Mouse (Mus musculus) limb, embryonic 13.5 days (tissue): ENCODE results near the gene Ier5l. TPM values are rescaled to one million over a fixed set of nuclear protein-coding genes. Genes with fewer than 3 reads are reported as not detected.
A peak's percentile ranks its signal among the peaks of the same experiment; 100 is the strongest.

Source experiments
- ATAC-seq: fragments of 200-750 bp; cut with Nextera tagmentation; 2 replicates; pipeline ENCODE4 v1.8.0; 2017; ENCODE audit warnings: low read depth, moderate number of reproducible peaks, moderate TSS enrichment; ENCODE audit not compliant: low FRiP score
- H3K27ac ChIP-seq: fragments of 300-500 bp; sonication (generic); 2 replicates; pipeline ENCODE4 v1.5.1; 2015; ENCODE audit warnings: inconsistent platforms, mild to moderate bottlenecking, moderate library complexity
- H3K27me3 ChIP-seq: fragments of 300-500 bp; sonication (generic); 2 replicates; pipeline ENCODE4 v1.6.1; 2015; ENCODE audit warnings: mild to moderate bottlenecking, inconsistent platforms
- H3K36me3 ChIP-seq: fragments of 300-500 bp; sonication (generic); 2 replicates; pipeline ENCODE4 v1.6.1; 2015; ENCODE audit warnings: inconsistent platforms, mild to moderate bottlenecking, moderate library complexity
- H3K4me1 ChIP-seq: fragments of 300-500 bp; sonication (generic); 2 replicates; pipeline ENCODE4 v1.6.1; 2015; ENCODE audit warnings: inconsistent platforms
- H3K4me2 ChIP-seq: fragments of 300-500 bp; sonication (generic); replicated peaks from 2 replicates; pipeline ENCODE4 v1.6.1; 2015; ENCODE audit warnings: inconsistent platforms, mild to moderate bottlenecking, moderate library complexity
- H3K4me3 ChIP-seq: fragments of 300-500 bp; sonication (generic); 2 replicates; pipeline ENCODE4 v1.5.1; 2015; ENCODE audit warnings: moderate library complexity, mild to moderate bottlenecking, inconsistent platforms
- H3K9ac ChIP-seq: fragments of 300-500 bp; sonication (generic); 2 replicates; pipeline ENCODE4 v1.6.1; 2015; ENCODE audit warnings: mild to moderate bottlenecking, inconsistent platforms
- H3K9me3 ChIP-seq: fragments of 300-500 bp; sonication (generic); 2 replicates; pipeline ENCODE4 v1.6.1; 2016; ENCODE audit warnings: inconsistent platforms
- WGBS: fragments of 180-500 bp; shearing (Covaris S2); methylation state at CpG from one replicate; pipeline ENCODE4 v1.1.7; 2015; 5-methylcytosine and 5-hydroxymethylcytosine counted together
- polyA plus RNA-seq: library from polyadenylated mRNA; unstranded; fragments of >200 nt; fragmentation: Nextera tagmentation; extraction: Ambion mirVana; gene quantifications from 2 replicates; pipeline ENCODE4 v1.2.1, GENCODE M21; 2015

Gene Ier5l
- polyA plus RNA-seq, 1 experiment from 2014 or later, result 2.9 TPM

DNA sequence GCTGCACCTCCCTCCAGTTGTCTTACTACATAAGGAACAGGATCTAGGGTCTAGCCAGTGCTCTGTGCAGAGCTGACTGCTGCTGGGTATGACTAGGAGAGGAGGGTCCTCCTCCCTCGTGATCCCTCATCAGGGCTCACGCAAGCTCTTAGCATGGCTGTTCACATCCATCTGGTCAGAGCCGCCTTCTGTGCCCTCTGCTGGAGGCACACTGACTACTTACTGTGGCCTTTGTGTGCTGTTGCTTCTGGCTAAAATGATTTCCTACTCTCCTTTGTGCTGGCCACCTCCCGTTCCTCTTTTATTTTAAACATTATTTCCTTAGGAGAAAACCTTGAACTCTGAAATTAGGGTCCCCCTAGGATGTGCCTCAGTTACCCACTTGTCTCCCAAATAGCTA, 37.2 kb downstream of the Ier5l start:
- peaks cover 26% of the 10 kb centered on the region for H3K4me1 ChIP-seq
- ATAC-seq, result no peak
- no peak overlapping the region for H3K4me2 ChIP-seq
- no peak overlapping the region for H3K9ac ChIP-seq
- H3K27me3 ChIP-seq, result no peaks in the 10 kb centered on the region
- H3K27ac ChIP-seq, result no peak overlapping the region
- no peak overlapping the region for H3K4me3 ChIP-seq
- no peaks in the 10 kb centered on the region for H3K9me3 ChIP-seq
- peaks cover 72% of the 10 kb centered on the region for H3K36me3 ChIP-seq
- WGBS, result 81% methylated on average over 4 of the region's 4 CpGs

DNA sequence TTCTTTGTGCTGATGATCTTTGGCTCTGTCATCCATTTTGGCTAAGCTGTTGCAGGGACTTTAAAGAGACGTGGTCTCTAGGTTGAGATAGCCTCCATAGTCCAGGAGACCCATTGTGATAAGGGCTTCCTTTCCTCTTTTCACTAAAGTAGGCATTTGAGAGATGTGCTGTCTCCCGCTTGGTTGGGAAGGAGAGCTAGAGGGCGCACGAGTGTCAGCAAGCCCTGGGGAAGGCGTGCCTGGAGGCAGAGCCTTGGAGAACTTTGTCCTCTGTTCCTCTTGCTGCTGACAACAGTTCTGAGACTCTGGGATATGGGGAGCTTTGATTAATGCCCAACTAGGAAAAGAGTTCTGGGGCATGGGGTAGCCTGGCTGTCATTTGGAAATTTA, 37.9 kb downstream of the Ier5l start:
- WGBS, result 90% methylated on average over 5 of the region's 5 CpGs
- H3K36me3 ChIP-seq, result peaks cover 78% of the 10 kb centered on the region
- no peak overlapping the region for H3K4me3 ChIP-seq
- H3K9me3 ChIP-seq, result no peaks in the 10 kb centered on the region
- no peak for ATAC-seq
- H3K27ac ChIP-seq, result no peak overlapping the region
- no peak overlapping the region for H3K4me2 ChIP-seq
- no peaks in the 10 kb centered on the region for H3K27me3 ChIP-seq
- H3K9ac ChIP-seq, result no peak overlapping the region
- H3K4me1 ChIP-seq, result peaks cover 21% of the 10 kb centered on the region

GRCm38 (mm10) chr2:30435326-30436155, 38.5 kb downstream of the Ier5l start:
- no peak overlapping the region for H3K4me2 ChIP-seq
- H3K9me3 ChIP-seq, result no peaks in the 10 kb centered on the region
- no peaks in the 10 kb centered on the region for H3K27me3 ChIP-seq
- H3K9ac ChIP-seq, result no peak overlapping the region
- peaks cover 15% of the 10 kb centered on the region for H3K4me1 ChIP-seq
- ATAC-seq, result peak; percentile 49; the same call in 1 of the 2 replicates
- H3K36me3 ChIP-seq, result peaks cover 84% of the 10 kb centered on the region
- 57% methylated on average over 5 of the region's 5 CpGs for WGBS
- H3K4me3 ChIP-seq, result no peak overlapping the region
- no peak overlapping the region for H3K27ac ChIP-seq

DNA sequence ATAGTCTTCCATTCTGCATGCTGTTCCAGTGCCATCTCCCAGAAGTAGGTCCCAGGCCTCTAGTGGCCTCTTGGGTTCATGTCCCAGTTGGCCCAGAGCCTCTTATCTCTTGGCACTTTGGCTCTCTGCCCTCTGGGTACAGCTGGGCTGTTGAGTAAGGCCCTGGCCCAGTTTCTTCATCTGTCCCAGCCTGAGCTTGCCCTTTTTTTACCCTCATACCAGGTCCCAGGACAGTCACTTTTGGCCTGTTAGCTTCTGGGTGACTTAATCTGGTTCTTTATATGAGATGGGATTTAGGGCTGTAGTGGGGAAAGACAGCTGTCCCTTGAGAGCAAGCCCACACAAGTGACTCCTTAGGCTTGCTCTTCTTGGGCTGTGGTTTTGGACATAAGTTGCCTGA, 44.9 kb downstream of the Ier5l start:
- Histone ChIP-seq H3K9me3 (no peaks in the 10 kb centered on the region), H3K9ac (no peak overlapping the region), H3K4me2 (no peak overlapping the region), H3K36me3 (peaks cover 84% of the 10 kb centered on the region), H3K27me3 (no peaks in the 10 kb centered on the region), H3K4me1 (no peaks in the 10 kb centered on the region), H3K27ac (no peak overlapping the region), H3K4me3 (no peak overlapping the region)
- ATAC-seq, result no peak

Other genes starting within 250 kb of the Ier5l start
- gene Lrrc8a, start 236.5 kb downstream of the Ier5l start, polyA plus RNA-seq, result 49.1 and 51.6 TPM in 2 replicates
- gene Gm28035, start 233.7 kb downstream of the Ier5l start, polyA plus RNA-seq, result 0.22 TPM in 1 of 2 replicates, not detected in the other
- gene Phyhd1, start 208.0 kb downstream of the Ier5l start, polyA plus RNA-seq, result 4.1 and 4.5 TPM in 2 replicates
- not detected in 2 replicates for gene Gm28038, start 193.2 kb downstream of the Ier5l start, polyA plus RNA-seq
- 30.8 and 32.0 TPM in 2 replicates for gene Dolk, start 187.9 kb downstream of the Ier5l start, polyA plus RNA-seq
- 33.7 and 41.2 TPM in 2 replicates for gene Nup188, start 187.8 kb downstream of the Ier5l start, polyA plus RNA-seq
- 82.7 and 85.0 TPM in 2 replicates for gene Sh3glb2, start 114.9 kb downstream of the Ier5l start, polyA plus RNA-seq
- 24.3 and 26.6 TPM in 2 replicates for gene Miga2, start 110.0 kb downstream of the Ier5l start, polyA plus RNA-seq
- 33.1 and 33.5 TPM in 2 replicates for gene Dolpp1, start 82.0 kb downstream of the Ier5l start, polyA plus RNA-seq
- gene Crat, start 58.4 kb downstream of the Ier5l start, polyA plus RNA-seq, result 28.0 and 31.1 TPM in 2 replicates
- 144 and 150 TPM in 2 replicates for gene Ptpa, start 58.2 kb downstream of the Ier5l start, polyA plus RNA-seq
- gene Cstad, start 120.8 kb upstream of the Ier5l start, polyA plus RNA-seq, result 1.6 and 1.9 TPM in 2 replicates